Mouse (Mus musculus) ES-E14 (cell line): ENCODE results near the gene Magi2. TPM values are rescaled to one million over a fixed set of nuclear protein-coding genes. Genes with fewer than 3 reads are reported as not detected.

ENCODE experiments used
- DNase-seq: peaks from one replicate; pipeline ENCODE4 v3.0.0-alpha.2; 2013; ENCODE audit warnings: low read depth, low spot score
- H3K27ac ChIP-seq: 2 replicates; pipeline ENCODE4 v1.5.1; 2012; ENCODE audit warnings: low read depth, mild to moderate bottlenecking, low read length, moderate library complexity, mixed read lengths; ENCODE audit not compliant: poor library complexity, insufficient read depth, severe bottlenecking
- H3K36me3 ChIP-seq: 2 replicates; pipeline ENCODE4 v1.6.1; 2012; ENCODE audit warnings: mild to moderate bottlenecking, low read length, moderate library complexity, mixed read lengths; ENCODE audit not compliant: control insufficient read depth, poor library complexity, insufficient read depth, severe bottlenecking
- H3K4me1 ChIP-seq, 2 experiments: fragments of 150-350 bp in 1 of 2; sonication (generic) in 1 of 2; 2 replicates each; pipeline ENCODE4 v1.6.1; 2012; ENCODE audit warnings: low read length in 2 of 2, mild to moderate bottlenecking in 1 of 2, mixed read lengths in 1 of 2; ENCODE audit not compliant: control insufficient read depth in 2 of 2, insufficient read depth in 2 of 2, poor library complexity in 1 of 2
- H3K4me3 ChIP-seq, 2 experiments: fragments of 150-350 bp in 1 of 2; sonication (generic) in 1 of 2; 2 replicates each; pipeline ENCODE4 v1.5.1; 2012; ENCODE audit warnings: low read length in 2 of 2, low read depth in 1 of 2, mild to moderate bottlenecking in 1 of 2, mixed read lengths in 1 of 2; ENCODE audit not compliant: insufficient read depth in 1 of 2, poor library complexity in 1 of 2, severe bottlenecking in 1 of 2
- H3K9ac ChIP-seq: 2 replicates; pipeline ENCODE4 v1.6.1; 2012; ENCODE audit warnings: low read depth, mild to moderate bottlenecking, low read length, mixed read lengths; ENCODE audit not compliant: poor library complexity, insufficient read depth, severe bottlenecking
- H3K9me3 ChIP-seq: fragments of 150-350 bp; sonication (generic); 2 replicates; pipeline ENCODE4 v1.6.1; 2012; ENCODE audit warnings: low read depth, mild to moderate bottlenecking, low read length; ENCODE audit not compliant: control insufficient read depth, insufficient read depth
- CHD2 ChIP-seq: IDR thresholded peaks from 2 replicates; pipeline ENCODE4 v1.6.1; 2014; ENCODE audit warnings: mild to moderate bottlenecking, low read depth, low read length, inconsistent platforms
- HCFC1 ChIP-seq: IDR thresholded peaks from 2 replicates; pipeline ENCODE4 v1.6.1; 2012; ENCODE audit warnings: low read length, inconsistent platforms, borderline replicate concordance; ENCODE audit not compliant: insufficient read depth
- MAFK ChIP-seq: IDR thresholded peaks from 2 replicates; pipeline ENCODE4 v1.6.1; 2014; ENCODE audit warnings: mild to moderate bottlenecking, low read depth, low read length, inconsistent platforms; ENCODE audit not compliant: insufficient read depth
- ZC3H11A ChIP-seq: IDR thresholded peaks from 2 replicates; pipeline ENCODE4 v1.6.1; 2012; ENCODE audit warnings: low read depth, mild to moderate bottlenecking, inconsistent platforms, low read length, borderline replicate concordance
- ZNF384 ChIP-seq: IDR thresholded peaks from 2 replicates; pipeline ENCODE4 v1.6.1; 2012; ENCODE audit warnings: low read depth, low read length, inconsistent platforms
- in situ Hi-C, 2 experiments: fragments of 600-800 bp; cut with MboI; formaldehyde crosslinking; loops; one replicate each; pipeline ENCODE4 v1.15.1; 2025; ENCODE audit warnings: low sequenced_read_pairs in 2 of 2, inconsistent platforms in 1 of 2; ENCODE audit not compliant: unreplicated experiment in 2 of 2
- total RNA-seq: library from RNA; depleted of rRNA; stranded (reverse); fragments of 300-350 nt; gene quantifications from 2 replicates; pipeline ENCODE4 v1.2.3, GENCODE M21; 2012

Magi2 gene
- total RNA-seq, 1 experiment, result 0.85 TPM

DNA sequence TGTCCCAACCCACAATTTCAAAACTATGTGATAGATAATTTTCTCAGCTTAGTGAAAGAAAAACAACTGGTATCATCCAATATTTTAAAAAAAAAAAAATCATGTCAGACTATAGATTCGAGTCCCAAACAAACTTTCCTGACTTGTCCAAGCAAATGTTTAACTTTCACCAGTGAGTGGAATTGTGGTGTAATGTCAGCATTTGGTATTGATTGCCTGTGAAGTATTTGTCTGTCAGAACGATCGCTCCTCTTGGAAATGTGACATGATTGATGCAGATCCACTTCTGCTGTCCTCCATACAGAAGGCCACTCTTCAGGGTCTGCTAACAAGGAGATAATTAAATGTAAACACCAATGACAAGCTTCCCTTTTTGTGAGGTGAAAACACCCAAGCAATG, 1362.9 kb downstream of the Magi2 start:
- Histone ChIP-seq H3K4me3 (no peak overlapping the region), H3K27ac (no peak overlapping the region), H3K36me3 (no peaks in the 10 kb centered on the region), H3K9me3 (no peaks in the 10 kb centered on the region), H3K4me1 (no peaks in the 10 kb centered on the region), H3K9ac (no peak overlapping the region)
- DNase-seq, result no peak
- in situ Hi-C loops, result no loop called here
- TF ChIP-seq ZNF384 (no peak), HCFC1 (no peak), ZC3H11A (no peak), CHD2 (no peak), MAFK (no peak)

DNA sequence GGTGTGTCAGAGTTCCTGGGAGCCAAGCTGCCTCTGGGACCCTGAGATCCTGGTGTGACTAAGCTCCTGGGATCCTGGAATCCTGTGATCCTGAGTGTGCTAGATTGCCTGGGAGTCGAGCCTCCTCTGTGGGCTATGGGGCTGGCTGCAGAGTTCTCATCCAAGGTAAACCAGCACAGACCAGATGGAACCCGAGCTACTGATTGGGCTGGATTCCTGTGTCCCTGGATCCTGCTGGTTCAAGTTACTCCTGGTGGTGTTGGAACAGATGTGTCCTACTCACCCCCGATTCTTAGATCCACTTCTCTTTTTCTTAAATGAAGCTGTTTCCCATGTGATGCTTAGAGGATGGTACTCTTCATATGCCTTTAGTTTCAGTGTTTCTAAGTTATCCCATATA, 1371.4 kb downstream of the Magi2 start:
- no peak overlapping the region for H3K27ac ChIP-seq
- TF ChIP-seq MAFK (no peak), ZC3H11A (no peak), CHD2 (no peak), HCFC1 (no peak), ZNF384 (no peak)

DNA sequence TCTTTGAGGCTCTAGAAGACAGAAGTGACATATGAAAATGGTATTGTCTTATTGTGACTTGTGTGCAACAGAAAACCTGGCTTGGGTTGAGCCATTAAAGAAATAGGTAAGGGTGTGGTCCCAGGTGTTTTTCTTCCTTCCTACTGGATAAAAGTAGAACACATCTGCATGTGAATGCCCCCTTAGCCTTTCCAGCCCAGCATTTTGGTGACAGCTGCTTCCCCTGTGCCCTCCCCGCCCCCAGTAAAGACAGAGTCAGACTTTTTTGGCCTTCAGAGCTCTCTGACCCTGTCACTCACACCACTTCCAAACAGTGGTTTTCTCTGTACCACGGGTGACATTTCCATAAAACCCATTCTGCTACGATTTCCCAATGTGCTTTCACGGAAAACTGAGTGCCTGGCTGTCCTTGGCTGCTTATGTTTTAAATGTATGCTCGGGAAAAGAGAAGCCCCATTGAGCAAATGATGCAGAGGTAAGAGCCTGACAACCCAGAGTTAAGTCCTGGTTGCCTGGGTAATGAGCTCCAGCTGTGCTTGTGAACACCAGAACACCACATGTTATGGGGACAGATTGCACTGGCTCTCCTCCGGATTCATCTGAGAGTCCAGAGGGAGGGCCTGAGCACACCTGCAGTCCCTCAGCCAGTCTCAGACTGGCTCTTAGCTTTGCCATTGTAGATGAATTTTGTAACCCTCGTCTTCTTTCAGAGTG, 1377.1 kb downstream of the Magi2 start:
- DNase-seq, result peak; percentile 21
- H3K9me3 ChIP-seq, result no peaks in the 10 kb centered on the region

More for the DNA sequence above, 1371.4 kb downstream of the Magi2 start:
- Histone ChIP-seq H3K4me1 (peaks cover 4 to 15% of the 10 kb centered on the region in 2 experiments; a peak in 3 of 4 replicates), H3K9me3 (no peaks in the 10 kb centered on the region), H3K9ac (no peak overlapping the region), H3K4me3 (no peak overlapping the region), H3K36me3 (no peaks in the 10 kb centered on the region)
- in situ Hi-C loops, result no loop called here
- DNase-seq, result no peak

GRCm38 (mm10) chr5:20606497-20606896, 1379.7 kb downstream of the Magi2 start:
- H3K4me3 ChIP-seq, result no peak overlapping the region
- no peak for TF ChIP-seq CHD2
- TF ChIP-seq ZC3H11A, result no peak
- TF ChIP-seq HCFC1, result no peak
- no peak for TF ChIP-seq MAFK
- no peak for TF ChIP-seq ZNF384
- H3K9ac ChIP-seq, result no peak overlapping the region
- no peak overlapping the region for H3K27ac ChIP-seq
- no peak for DNase-seq
- H3K4me1 ChIP-seq, result peaks cover 6 to 23% of the 10 kb centered on the region in 2 experiments
- no peaks in the 10 kb centered on the region for H3K36me3 ChIP-seq
- H3K9me3 ChIP-seq, result no peaks in the 10 kb centered on the region
- in situ Hi-C loops, result no loop called here

More for the DNA sequence above, 1377.1 kb downstream of the Magi2 start:
- Histone ChIP-seq H3K27ac (peak overlapping the region; percentile 1; the same call in 1 of the 2 replicates), H3K36me3 (no peaks in the 10 kb centered on the region), H3K4me3 (no peak overlapping the region), H3K9ac (no peak overlapping the region), H3K4me1 (peaks cover 8 to 26% of the 10 kb centered on the region in 2 experiments)
- in situ Hi-C loops, result no loop called here
- TF ChIP-seq CHD2 (no peak), ZC3H11A (no peak), HCFC1 (no peak), ZNF384 (no peak), MAFK (no peak)
